Mouse (Mus musculus): Measurements from ENCODE around the gene Rpl23. TPM values are rescaled to one million over a fixed set of nuclear protein-coding genes. Genes with fewer than 3 reads are reported as not detected.

Rpl23 gene
- polyA plus RNA-seq, 1 experiment from 2014 or later, result 632 TPM

DNA sequence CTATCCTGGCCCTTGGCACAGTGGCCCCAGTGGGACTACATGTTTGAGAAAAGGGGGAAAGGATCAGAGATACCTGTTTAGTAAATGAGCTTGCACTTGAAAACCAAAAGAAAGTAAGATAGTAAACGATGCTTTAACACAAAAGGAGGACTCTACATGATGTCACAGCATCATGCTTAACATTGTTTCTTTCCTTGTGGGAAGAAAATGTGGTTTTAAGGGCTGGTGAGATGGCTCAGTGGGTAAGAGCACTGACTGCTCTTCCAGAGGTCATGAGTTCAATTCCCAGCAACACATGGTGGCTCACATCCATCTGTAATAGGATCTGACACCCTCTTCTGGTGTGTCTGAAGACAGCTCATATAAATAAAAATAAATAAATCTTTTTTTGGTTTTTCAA, 24.1 kb downstream of the Rpl23 start:
- Histone ChIP-seq H3K9me3 (no peaks in the 10 kb centered on the region), H3K27me3 (no peaks in the 10 kb centered on the region), H3K27ac (no peak overlapping the region), H3K4me1 (no peaks in the 10 kb centered on the region), H3K36me3 (peaks cover 91% of the 10 kb centered on the region), H3K9ac (no peak overlapping the region), H3K4me3 (no peak overlapping the region), H3K4me2 (no peak overlapping the region)
- 93% methylated on average over 1 of the region's 1 CpGs for WGBS
- no peak for ATAC-seq (ENCODE audit: insufficient number of reproducible peaks, insufficient read depth, low FRiP score, low TSS enrichment, low read depth)

DNA sequence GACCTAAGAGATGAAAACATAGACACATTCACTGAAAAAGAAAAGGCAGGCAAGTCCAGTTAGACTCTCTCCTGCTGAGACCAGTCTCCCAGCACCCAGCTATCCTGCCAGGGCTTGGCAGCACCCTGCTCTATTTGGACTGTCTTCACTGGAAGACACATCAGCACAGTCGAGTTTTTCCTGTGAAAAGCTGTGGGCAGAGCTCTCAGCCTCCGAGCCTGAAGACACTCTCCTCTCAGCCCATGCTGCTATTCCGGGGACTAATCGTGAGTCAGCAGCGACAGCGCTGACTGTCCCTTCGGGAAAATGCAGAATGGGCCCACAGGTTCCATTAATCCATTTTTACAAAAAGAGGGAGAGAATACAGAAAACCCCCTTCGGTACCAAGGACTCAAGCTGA, 29.0 kb downstream of the Rpl23 start:
- Histone ChIP-seq H3K4me2 (no peak overlapping the region), H3K27ac (no peak overlapping the region), H3K4me1 (no peaks in the 10 kb centered on the region), H3K36me3 (peaks cover 91% of the 10 kb centered on the region), H3K4me3 (no peak overlapping the region), H3K9ac (no peak overlapping the region), H3K27me3 (no peaks in the 10 kb centered on the region), H3K9me3 (no peaks in the 10 kb centered on the region)
- ATAC-seq (ENCODE audit: insufficient number of reproducible peaks, insufficient read depth, low FRiP score, low TSS enrichment, low read depth), result no peak
- WGBS, result 94% methylated on average over 8 of the region's 8 CpGs

DNA sequence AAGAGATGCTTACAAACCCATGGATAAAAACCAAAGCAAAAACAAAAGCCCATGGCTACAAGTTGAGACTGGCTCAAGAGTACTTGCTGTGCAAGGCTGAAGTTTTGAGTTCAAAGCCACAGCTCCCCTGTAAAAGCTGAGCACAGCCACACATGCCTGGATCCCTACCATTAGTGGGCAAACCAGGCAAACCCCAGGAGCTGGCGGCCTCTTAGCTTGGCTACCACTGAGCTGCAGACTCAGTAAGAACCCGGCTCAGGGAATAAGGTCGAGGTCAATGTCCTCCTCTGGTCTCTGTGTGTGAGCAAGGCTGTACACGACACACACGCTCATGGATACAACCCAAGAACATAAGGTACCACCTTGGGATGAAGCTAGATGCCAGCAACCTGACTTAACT, 33.7 kb downstream of the Rpl23 start:
- H3K9me3 ChIP-seq, result no peaks in the 10 kb centered on the region
- H3K36me3 ChIP-seq, result peaks cover 72% of the 10 kb centered on the region
- 89% methylated on average over 5 of the region's 5 CpGs for WGBS

DNA sequence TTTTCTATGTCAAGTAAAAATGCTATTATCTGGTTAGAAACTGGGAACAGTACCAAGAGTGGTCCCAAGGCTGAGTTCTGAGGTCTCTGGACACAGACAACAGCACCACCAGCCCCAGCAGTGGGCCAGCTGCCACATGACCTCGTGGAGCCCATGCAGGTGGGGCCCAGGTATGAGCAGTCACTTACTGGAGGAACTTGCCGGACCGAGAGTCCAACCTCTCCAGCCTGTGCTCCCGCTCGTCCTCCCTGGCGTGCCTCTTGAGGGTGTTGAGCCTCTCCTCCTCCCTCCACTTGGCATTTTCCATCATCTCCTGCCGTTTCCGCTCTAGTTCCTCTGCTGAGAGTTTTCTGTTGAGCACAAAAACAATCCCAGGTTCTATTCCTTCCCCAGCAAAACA, 34.5 kb downstream of the Rpl23 start:
- no peak for ATAC-seq (ENCODE audit: insufficient number of reproducible peaks, insufficient read depth, low FRiP score, low TSS enrichment, low read depth)
- 93% methylated on average over 8 of the region's 8 CpGs for WGBS

More for the DNA sequence above, 33.7 kb downstream of the Rpl23 start:
- Histone ChIP-seq H3K4me3 (no peak overlapping the region), H3K4me2 (no peak overlapping the region), H3K9ac (no peak overlapping the region), H3K27ac (no peak overlapping the region), H3K27me3 (no peaks in the 10 kb centered on the region), H3K4me1 (peaks cover 2% of the 10 kb centered on the region)
- no peak for ATAC-seq (ENCODE audit: insufficient number of reproducible peaks, insufficient read depth, low FRiP score, low TSS enrichment, low read depth)

DNA sequence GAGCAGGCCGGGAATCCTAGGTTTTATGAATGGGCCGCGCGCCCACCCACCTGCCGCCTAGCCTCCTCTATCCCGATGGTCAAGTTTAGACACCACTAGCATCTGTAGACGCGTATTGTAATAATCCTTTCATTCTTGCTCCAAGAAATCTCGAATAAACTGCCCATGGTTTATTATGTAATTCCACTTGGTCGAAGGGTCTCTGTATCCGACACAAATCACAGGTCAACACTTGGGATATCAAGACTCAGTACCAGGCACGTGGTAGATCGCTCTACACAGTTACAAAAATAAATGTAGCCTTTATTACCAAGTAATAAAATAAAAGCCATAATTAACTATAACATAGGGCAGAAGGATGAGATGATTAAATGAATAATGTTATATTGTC, 36.9 kb downstream of the Rpl23 start:
- Histone ChIP-seq H3K4me1 (peaks cover 21% of the 10 kb centered on the region), H3K9ac (no peak overlapping the region), H3K36me3 (peaks cover 43% of the 10 kb centered on the region), H3K4me2 (peak overlapping the region; percentile 55), H3K4me3 (peak overlapping the region; percentile 76), H3K9me3 (no peaks in the 10 kb centered on the region), H3K27me3 (no peaks in the 10 kb centered on the region), H3K27ac (peak overlapping the region; percentile 94; the same call in 1 of the 2 replicates)
- WGBS, result 13% methylated on average over 13 of the region's 13 CpGs
- ATAC-seq (ENCODE audit: insufficient number of reproducible peaks, insufficient read depth, low FRiP score, low TSS enrichment, low read depth), result no peak

More for the DNA sequence above, 34.5 kb downstream of the Rpl23 start:
- H3K4me3 ChIP-seq, result no peak overlapping the region
- no peaks in the 10 kb centered on the region for H3K9me3 ChIP-seq
- H3K36me3 ChIP-seq, result peaks cover 65% of the 10 kb centered on the region
- no peak overlapping the region for H3K4me2 ChIP-seq
- H3K4me1 ChIP-seq, result peaks cover 9% of the 10 kb centered on the region
- H3K27ac ChIP-seq, result no peak overlapping the region
- H3K9ac ChIP-seq, result no peak overlapping the region
- H3K27me3 ChIP-seq, result no peaks in the 10 kb centered on the region

DNA sequence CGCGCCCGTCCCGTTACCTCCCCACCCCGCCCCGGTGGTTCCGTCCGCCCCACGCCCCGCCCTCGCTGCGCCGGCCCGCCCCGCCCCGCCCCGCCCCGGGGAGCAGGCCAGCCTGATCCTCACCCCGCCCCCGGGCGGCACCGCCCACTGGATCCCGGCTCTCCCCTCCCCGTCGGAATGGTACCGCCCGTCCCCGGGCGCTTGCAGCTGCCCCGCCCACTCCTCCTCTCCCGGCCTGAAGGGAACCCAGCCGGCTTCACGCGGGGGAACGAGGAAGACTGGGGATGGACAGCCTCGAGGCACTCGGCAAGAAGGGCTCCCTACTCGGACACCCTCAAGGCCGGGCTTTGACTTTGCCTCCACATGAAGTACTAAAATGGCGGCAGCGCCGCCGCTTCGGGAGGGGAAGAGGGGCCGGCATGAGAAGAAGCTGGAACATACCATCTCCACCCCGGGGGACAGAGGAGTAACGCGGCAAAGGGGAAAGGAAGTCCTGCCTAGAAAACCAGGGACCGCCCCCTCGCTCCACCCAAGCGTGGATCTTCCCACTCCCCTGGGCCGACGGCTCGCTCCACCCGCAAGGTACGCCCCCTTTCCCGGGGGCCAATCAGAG, 37.4 kb downstream of the Rpl23 start:
- Histone ChIP-seq H3K27me3 (no peaks in the 10 kb centered on the region), H3K36me3 (peaks cover 38% of the 10 kb centered on the region), H3K9ac (peak overlapping the region; percentile 90), H3K9me3 (no peaks in the 10 kb centered on the region), H3K4me3 (peak overlapping the region; percentile 76), H3K4me2 (peak overlapping the region; percentile 82), H3K27ac (peak overlapping the region; percentile 94), H3K4me1 (peaks cover 26% of the 10 kb centered on the region)
- under 1% methylated on average over 41 of the region's 57 CpGs for WGBS
- ATAC-seq (ENCODE audit: insufficient number of reproducible peaks, insufficient read depth, low FRiP score, low TSS enrichment, low read depth), result peak; percentile 94

DNA sequence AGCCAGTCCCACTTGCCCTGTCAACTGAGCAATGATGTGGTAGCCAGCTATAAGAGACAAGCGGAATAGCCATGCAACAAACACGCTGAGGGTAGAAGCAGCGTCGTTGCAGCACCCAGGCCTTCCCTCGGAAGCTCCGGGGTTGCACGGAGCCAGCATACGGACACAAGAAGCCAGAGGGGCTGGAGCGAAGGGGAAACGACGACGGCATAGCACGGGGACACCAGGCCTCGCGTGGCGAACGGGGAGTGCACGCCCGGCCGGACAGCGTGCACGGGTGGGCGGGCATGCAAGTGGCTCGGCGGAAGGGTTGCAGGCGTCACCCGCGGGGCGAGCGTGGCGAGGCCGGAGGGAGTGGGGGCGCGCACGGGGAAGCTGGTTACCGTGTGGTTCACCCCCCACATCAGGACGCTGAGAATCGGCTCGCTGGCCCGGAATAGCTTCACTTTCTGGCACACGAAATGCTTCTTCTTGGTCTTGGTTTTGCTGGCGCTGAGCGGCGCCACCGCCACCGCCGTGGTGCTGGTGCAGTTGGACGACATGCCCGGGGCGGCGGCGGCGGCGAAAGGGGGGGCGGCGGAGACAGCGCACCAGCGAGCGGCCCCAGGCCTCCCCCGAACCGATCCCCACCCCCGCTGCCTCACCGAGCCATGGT, 38.0 kb downstream of the Rpl23 start, which contains the start of gene Pip4k2b:
Gene Pip4k2b (minus strand): TSS at position 642 of the 655 bp plus-strand sequence.
- H3K9ac ChIP-seq, result peak within 1 kb of the TSS; percentile 90
- H3K4me3 ChIP-seq, result peak within 1 kb of the TSS; percentile 76
- peak; percentile 29 for ATAC-seq (ENCODE audit: insufficient number of reproducible peaks, insufficient read depth, low FRiP score, low TSS enrichment, low read depth)

DNA sequence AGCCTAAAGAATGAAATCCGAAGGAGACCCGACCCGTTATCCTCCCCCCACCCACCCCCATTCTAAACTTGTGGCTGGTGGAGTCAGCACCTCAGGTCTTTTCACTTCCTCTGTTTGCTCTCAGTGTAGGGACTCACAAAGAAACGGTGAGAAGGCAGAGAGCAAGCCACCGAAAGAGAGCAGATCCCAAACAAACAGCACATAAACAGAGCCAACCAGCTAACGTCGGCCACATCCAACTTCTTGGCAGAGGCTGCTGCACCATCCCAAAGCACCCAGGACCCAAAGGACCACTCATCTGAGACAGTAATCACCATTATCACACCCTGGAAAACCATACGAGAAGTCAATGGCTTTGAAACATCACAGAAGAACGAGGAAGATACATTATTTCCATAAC, 38.8 kb downstream of the Rpl23 start:
- Histone ChIP-seq H3K36me3 (peaks cover 26% of the 10 kb centered on the region), H3K9me3 (no peaks in the 10 kb centered on the region), H3K4me1 (peaks cover 30% of the 10 kb centered on the region), H3K27me3 (no peaks in the 10 kb centered on the region), H3K27ac (peak overlapping the region; percentile 94; the same call in 1 of the 2 replicates), H3K9ac (peak overlapping the region; percentile 90), H3K4me3 (peak overlapping the region; percentile 76), H3K4me2 (peak overlapping the region; percentile 82)
- WGBS, result 33% methylated on average over 9 of the region's 9 CpGs
- ATAC-seq (ENCODE audit: insufficient number of reproducible peaks, insufficient read depth, low FRiP score, low TSS enrichment, low read depth), result no peak

More for the DNA sequence above, 38.0 kb downstream of the Rpl23 start, which contains the start of gene Pip4k2b:
- Histone ChIP-seq H3K27ac (peak within 1 kb of the TSS; percentile 94), H3K4me2 (peak within 1 kb of the TSS; percentile 82), H3K4me1 (peaks cover 26% of the 10 kb centered on the region), H3K27me3 (no peaks in the 10 kb centered on the region), H3K36me3 (peaks cover 32% of the 10 kb centered on the region), H3K9me3 (no peaks in the 10 kb centered on the region)
- 1% methylated on average over 59 of the region's 63 CpGs for WGBS

DNA sequence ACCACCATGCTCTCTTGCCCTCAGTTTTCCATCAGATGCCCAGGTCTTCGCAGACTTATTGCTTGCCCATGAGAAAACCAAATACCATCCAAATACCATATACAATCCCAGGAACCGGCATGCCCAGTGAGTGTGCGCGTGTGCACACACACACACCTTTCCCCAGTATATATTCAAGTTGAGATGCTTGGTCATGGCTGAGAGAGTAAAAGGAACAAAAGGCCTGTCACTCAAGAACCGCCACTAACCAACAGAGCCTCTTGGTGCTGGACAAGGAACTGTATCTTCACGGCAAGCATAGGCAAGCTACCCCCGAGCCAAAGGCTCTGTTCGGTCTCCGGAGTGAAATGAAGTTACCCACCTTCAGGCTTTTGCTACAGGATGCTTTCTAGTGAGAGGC, 39.6 kb downstream of the Rpl23 start:
- WGBS, result 75% methylated on average over 9 of the region's 9 CpGs
- peaks cover 17% of the 10 kb centered on the region for H3K36me3 ChIP-seq
- H3K4me3 ChIP-seq, result peak overlapping the region; percentile 76
- H3K4me1 ChIP-seq, result peaks cover 37% of the 10 kb centered on the region
- H3K9me3 ChIP-seq, result no peaks in the 10 kb centered on the region
- H3K27ac ChIP-seq, result no peak overlapping the region
- H3K9ac ChIP-seq, result peak overlapping the region; percentile 90
- H3K4me2 ChIP-seq, result peak overlapping the region; percentile 82
- H3K27me3 ChIP-seq, result no peaks in the 10 kb centered on the region
- no peak for ATAC-seq (ENCODE audit: insufficient number of reproducible peaks, insufficient read depth, low FRiP score, low TSS enrichment, low read depth)

DNA sequence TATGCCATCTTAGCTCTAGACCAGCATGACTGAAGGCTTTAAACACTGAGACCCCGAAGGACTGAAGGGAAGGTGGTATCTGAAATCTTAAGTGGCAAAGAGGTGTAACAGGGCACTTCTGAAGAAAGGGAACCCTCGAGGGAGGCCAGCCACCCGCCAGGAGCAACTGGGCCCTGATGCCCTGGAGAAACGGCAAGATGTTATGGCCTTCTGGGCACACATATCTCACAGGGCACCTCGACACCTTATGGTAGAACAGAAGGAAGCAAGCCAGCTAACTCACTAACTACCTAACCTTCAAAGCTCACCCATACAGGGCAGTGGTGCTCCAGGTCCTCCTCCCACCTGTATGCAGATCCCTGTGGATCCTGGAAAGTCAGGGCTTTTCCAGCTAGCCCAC, 40.1 kb downstream of the Rpl23 start:
- WGBS, result 88% methylated on average over 5 of the region's 5 CpGs
- ATAC-seq (ENCODE audit: insufficient number of reproducible peaks, insufficient read depth, low FRiP score, low TSS enrichment, low read depth), result no peak
- H3K36me3 ChIP-seq, result peaks cover 13% of the 10 kb centered on the region
- no peak overlapping the region for H3K27ac ChIP-seq
- H3K4me2 ChIP-seq, result peak overlapping the region; percentile 82; the same call in 1 of the 2 replicates
- H3K9ac ChIP-seq, result no peak overlapping the region
- peaks cover 39% of the 10 kb centered on the region for H3K4me1 ChIP-seq
- H3K27me3 ChIP-seq, result no peaks in the 10 kb centered on the region
- H3K4me3 ChIP-seq, result peak overlapping the region; percentile 76; the same call in 1 of the 2 replicates
- H3K9me3 ChIP-seq, result no peaks in the 10 kb centered on the region

DNA sequence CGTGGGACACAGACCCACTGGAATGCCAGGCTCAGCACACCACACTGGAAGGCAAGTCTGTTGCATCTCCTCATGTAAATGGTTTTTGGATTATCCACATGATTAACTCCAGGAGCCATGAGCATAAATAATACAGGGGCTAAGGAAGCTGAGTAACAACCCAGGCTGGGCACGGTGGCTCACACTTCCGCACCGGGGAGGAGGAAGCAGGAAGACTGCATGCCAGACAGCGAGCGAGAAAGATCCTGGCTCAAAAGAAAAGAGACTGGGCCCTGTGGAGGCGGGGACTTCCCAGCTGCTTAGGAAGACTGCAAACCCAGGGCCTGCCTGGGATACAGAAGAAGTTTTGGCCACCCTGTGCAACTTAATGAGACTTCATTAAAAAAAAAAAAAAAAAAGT, 42.0 kb downstream of the Rpl23 start:
- Histone ChIP-seq H3K4me3 (no peak overlapping the region), H3K4me1 (peaks cover 39% of the 10 kb centered on the region), H3K36me3 (0 out of 2 replicates have a peak, but pooled peaks cover 5% of the 10 kb centered on the region), H3K27me3 (no peaks in the 10 kb centered on the region), H3K27ac (no peak overlapping the region), H3K9me3 (no peaks in the 10 kb centered on the region), H3K4me2 (peak overlapping the region; percentile 0; the same call in 1 of the 2 replicates), H3K9ac (no peak overlapping the region; the same call in 1 of the 2 replicates)
- 35% methylated on average over 7 of the region's 7 CpGs for WGBS
- no peak for ATAC-seq (ENCODE audit: insufficient number of reproducible peaks, insufficient read depth, low FRiP score, low TSS enrichment, low read depth)

DNA sequence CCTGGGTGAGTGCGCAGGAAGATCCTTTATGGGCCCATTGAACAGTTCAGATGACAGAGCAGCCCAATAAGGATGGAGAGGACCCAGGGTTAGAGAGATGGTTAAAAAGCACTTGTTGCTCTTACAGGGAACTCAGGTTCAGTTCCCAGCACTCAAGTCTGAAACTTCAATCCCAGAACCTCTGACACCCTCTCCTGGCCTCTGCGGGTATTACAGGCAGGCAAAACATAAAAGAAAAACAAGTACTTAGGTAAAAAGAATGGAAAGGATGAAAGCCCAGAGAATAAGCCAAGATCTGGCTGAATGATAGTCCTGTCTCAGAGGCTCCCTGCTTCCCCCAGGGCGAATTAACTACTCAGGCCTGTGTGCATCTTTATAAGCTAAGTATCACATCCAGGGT, 43.1 kb downstream of the Rpl23 start:
- Histone ChIP-seq H3K4me2 (no peak overlapping the region), H3K9ac (no peak overlapping the region), H3K27ac (no peak overlapping the region), H3K9me3 (no peaks in the 10 kb centered on the region), H3K4me3 (no peak overlapping the region), H3K36me3 (0 out of 2 replicates have a peak, but pooled peaks cover 5% of the 10 kb centered on the region), H3K27me3 (no peaks in the 10 kb centered on the region), H3K4me1 (peaks cover 42% of the 10 kb centered on the region)
- ATAC-seq (ENCODE audit: insufficient number of reproducible peaks, insufficient read depth, low FRiP score, low TSS enrichment, low read depth), result no peak
- 84% methylated on average over 3 of the region's 3 CpGs for whole genome bisulfite sequencing
